Mouse (Mus musculus): ENCODE data around the gene Card9. TPM values are rescaled to one million over a fixed set of nuclear protein-coding genes. Genes with fewer than 3 reads are reported as not detected.

Gene Card9
- polyA plus RNA-seq, 1 experiment from 2014 or later, result 0.51 TPM

DNA sequence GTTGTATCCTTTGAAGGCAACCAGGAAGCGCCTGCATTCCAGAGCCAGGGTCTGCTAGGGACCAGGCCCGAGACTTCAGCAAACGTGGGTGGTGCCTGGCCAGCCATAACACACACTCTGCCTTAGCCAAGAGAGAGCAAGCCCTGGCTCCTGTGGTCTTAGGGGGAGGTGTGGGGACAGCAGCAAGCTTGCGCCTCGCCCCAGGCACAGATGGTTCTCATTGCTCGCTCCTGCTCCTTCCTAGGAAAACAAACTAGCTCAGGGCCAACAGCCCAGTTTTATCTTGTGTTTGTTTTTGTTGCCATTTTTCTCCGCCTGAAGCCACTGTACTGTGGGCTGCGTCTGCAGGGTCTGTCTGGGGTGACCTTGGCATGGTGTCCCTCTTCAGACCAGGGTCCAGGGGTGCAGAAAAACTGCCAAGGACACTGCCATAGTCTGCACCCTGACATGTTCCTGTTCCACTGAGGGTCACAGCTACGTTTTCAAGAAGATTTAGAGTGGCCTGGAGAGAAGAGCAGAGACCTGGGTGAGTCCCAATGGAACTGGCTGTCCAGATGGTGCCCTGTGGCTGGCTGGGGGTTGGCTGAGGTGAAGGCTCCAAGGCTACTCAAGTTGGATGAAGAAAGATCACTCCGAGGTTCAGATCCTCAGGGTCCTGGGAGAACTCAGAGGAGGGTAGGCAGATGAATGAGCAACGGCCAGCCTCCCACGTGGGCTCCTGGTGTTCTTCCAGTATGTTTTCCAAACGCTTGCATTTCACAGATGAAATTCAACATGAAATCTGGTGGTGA, 46.2 kb downstream of the Card9 start:
- 33% methylated on average over 13 of the region's 13 CpGs for WGBS
- Histone ChIP-seq H3K27me3 (ENCODE audit: control insufficient read depth, insufficient read depth, low read length) (no peaks in the 10 kb centered on the region), H3K4me1 (ENCODE audit: control insufficient read depth, insufficient read depth, low read length) (peaks cover 34% of the 10 kb centered on the region), H3K9me3 (ENCODE audit: control insufficient read depth, low read depth, low read length) (no peaks in the 10 kb centered on the region), H3K9ac (replicated peaks; ENCODE audit: low read depth, low read length) (peak overlapping the region; percentile 95; the same call in 1 of the 2 replicates), H3K4me2 (replicated peaks; ENCODE audit: low read depth, low read length) (peak overlapping the region; percentile 84), H3K4me3 (ENCODE audit: low read depth, low read length) (peak overlapping the region; percentile 90; the same call in 1 of the 2 replicates), H3K27ac (ENCODE audit: low read length) (peak overlapping the region; percentile 96), H3K36me3 (ENCODE audit: control insufficient read depth, insufficient read depth, low read length) (no peaks in the 10 kb centered on the region)
- no peak for ATAC-seq (ENCODE audit: insufficient number of reproducible peaks, insufficient read depth, low FRiP score, low read depth)

DNA sequence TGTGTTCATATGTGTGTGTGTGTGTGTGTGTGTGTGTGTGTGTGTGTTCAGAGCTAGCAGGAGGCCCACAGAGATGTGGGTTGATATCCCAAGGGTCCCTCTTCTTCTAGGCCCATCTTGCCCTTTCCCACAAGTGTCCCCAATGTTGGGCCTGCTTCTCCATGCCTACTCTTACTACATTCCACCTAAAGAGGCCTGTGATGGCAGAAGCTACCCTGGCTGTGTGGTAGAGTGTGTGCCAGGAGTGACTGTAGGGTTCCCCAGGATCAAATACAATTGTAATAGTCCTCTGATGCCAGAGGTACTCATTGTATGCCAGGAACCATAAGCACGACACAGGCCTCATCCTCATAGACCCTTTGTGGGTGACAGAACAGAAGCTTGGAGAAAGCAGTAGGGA, 47.3 kb downstream of the Card9 start:
- Histone ChIP-seq H3K9me3 (ENCODE audit: control insufficient read depth, low read depth, low read length) (no peaks in the 10 kb centered on the region), H3K36me3 (ENCODE audit: control insufficient read depth, insufficient read depth, low read length) (no peaks in the 10 kb centered on the region), H3K27ac (ENCODE audit: low read length) (no peak overlapping the region; the same call in 1 of the 2 replicates), H3K4me1 (ENCODE audit: control insufficient read depth, insufficient read depth, low read length) (peaks cover 39% of the 10 kb centered on the region), H3K4me2 (replicated peaks; ENCODE audit: low read depth, low read length) (no peak overlapping the region), H3K4me3 (ENCODE audit: low read depth, low read length) (no peak overlapping the region), H3K9ac (replicated peaks; ENCODE audit: low read depth, low read length) (no peak overlapping the region), H3K27me3 (ENCODE audit: control insufficient read depth, insufficient read depth, low read length) (no peaks in the 10 kb centered on the region)
- 95% methylated on average over 1 of the region's 1 CpGs for WGBS
- no peak for ATAC-seq (ENCODE audit: insufficient number of reproducible peaks, insufficient read depth, low FRiP score, low read depth)

- peaks cover 36% of the 10 kb centered on the region for H3K4me1 ChIP-seq (ENCODE audit: control insufficient read depth, insufficient read depth, low read length)
- no peak overlapping the region for H3K4me2 ChIP-seq (replicated peaks; ENCODE audit: low read depth, low read length)
- no peaks in the 10 kb centered on the region for H3K36me3 ChIP-seq (ENCODE audit: control insufficient read depth, insufficient read depth, low read length)
- ATAC-seq (ENCODE audit: insufficient number of reproducible peaks, insufficient read depth, low FRiP score, low read depth), result no peak
- no peak overlapping the region for H3K9ac ChIP-seq (replicated peaks; ENCODE audit: low read depth, low read length)
- no peak overlapping the region for H3K27ac ChIP-seq (ENCODE audit: low read length)
- H3K4me3 ChIP-seq (ENCODE audit: low read depth, low read length), result no peak overlapping the region
- no peaks in the 10 kb centered on the region for H3K27me3 ChIP-seq (ENCODE audit: control insufficient read depth, insufficient read depth, low read length)
- H3K9me3 ChIP-seq (ENCODE audit: control insufficient read depth, low read depth, low read length), result no peaks in the 10 kb centered on the region
- WGBS, result 63% methylated on average over 2 of the region's 2 CpGs
These were observed 47.9 kb downstream of the Card9 start for GRCm38 (mm10) chr2:26312812-26313211.

DNA sequence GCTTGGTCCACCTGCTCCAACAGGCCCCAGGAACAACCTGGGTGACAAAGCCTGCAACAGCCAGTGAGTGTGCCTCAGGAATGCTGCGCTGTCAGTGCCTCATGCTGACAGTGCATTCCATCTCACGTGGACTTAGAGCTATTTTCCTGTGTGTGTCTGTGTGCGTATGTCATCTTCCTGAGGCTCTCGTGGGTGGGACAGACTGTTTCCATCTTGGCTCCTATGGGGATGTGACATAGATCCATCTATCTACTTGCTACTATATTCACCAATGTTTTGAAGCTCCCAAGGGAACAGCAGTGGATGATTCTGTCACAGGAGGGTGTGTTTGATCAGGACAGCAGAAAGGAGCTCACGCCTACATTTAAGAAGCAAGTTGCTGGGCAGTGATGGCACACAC, 48.8 kb downstream of the Card9 start:
- Histone ChIP-seq H3K9ac (replicated peaks; ENCODE audit: low read depth, low read length) (no peak overlapping the region), H3K27me3 (ENCODE audit: control insufficient read depth, insufficient read depth, low read length) (no peaks in the 10 kb centered on the region), H3K9me3 (ENCODE audit: control insufficient read depth, low read depth, low read length) (no peaks in the 10 kb centered on the region), H3K36me3 (ENCODE audit: control insufficient read depth, insufficient read depth, low read length) (no peaks in the 10 kb centered on the region), H3K4me3 (ENCODE audit: low read depth, low read length) (no peak overlapping the region), H3K27ac (ENCODE audit: low read length) (no peak overlapping the region), H3K4me1 (ENCODE audit: control insufficient read depth, insufficient read depth, low read length) (peaks cover 27% of the 10 kb centered on the region), H3K4me2 (replicated peaks; ENCODE audit: low read depth, low read length) (no peak overlapping the region)
- no peak for ATAC-seq (ENCODE audit: insufficient number of reproducible peaks, insufficient read depth, low FRiP score, low read depth)
- 60% methylated on average over 5 of the region's 5 CpGs for WGBS

DNA sequence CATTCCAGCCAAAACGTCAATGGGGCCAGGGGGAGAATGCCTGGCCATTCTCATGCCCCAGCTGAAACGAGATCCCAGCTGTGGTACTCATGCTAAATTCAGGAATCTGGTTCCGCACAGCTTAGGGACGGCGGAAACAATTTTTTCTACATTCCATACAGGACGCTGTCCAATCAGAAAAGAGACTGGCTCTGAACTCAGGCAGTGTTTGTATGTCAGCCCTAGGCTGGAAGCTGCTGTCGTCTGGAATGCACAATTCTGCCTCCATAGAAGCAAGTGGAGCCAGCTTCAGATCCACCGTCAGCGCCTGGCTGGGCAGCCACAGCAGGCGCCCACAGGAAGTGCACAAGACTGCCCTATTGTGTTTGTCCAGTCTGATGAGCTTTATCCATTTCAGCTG, 51.0 kb downstream of the Card9 start:
- Histone ChIP-seq H3K4me1 (ENCODE audit: control insufficient read depth, insufficient read depth, low read length) (peaks cover 15% of the 10 kb centered on the region; the same call in 1 of the 2 replicates), H3K4me3 (ENCODE audit: low read depth, low read length) (no peak overlapping the region), H3K9me3 (ENCODE audit: control insufficient read depth, low read depth, low read length) (no peaks in the 10 kb centered on the region), H3K4me2 (replicated peaks; ENCODE audit: low read depth, low read length) (peak overlapping the region; percentile 4; the same call in 1 of the 2 replicates), H3K27ac (ENCODE audit: low read length) (peak overlapping the region; percentile 87), H3K27me3 (ENCODE audit: control insufficient read depth, insufficient read depth, low read length) (no peaks in the 10 kb centered on the region), H3K36me3 (ENCODE audit: control insufficient read depth, insufficient read depth, low read length) (no peaks in the 10 kb centered on the region), H3K9ac (replicated peaks; ENCODE audit: low read depth, low read length) (no peak overlapping the region)
- peak; percentile 80 for ATAC-seq (ENCODE audit: insufficient number of reproducible peaks, insufficient read depth, low FRiP score, low read depth)
- WGBS, result 8% methylated on average over 10 of the region's 10 CpGs

- H3K4me3 ChIP-seq (ENCODE audit: low read depth, low read length), result no peak overlapping the region
- H3K27me3 ChIP-seq (ENCODE audit: control insufficient read depth, insufficient read depth, low read length), result no peaks in the 10 kb centered on the region
- H3K4me2 ChIP-seq (replicated peaks; ENCODE audit: low read depth, low read length), result no peak overlapping the region
- H3K9ac ChIP-seq (replicated peaks; ENCODE audit: low read depth, low read length), result no peak overlapping the region
- H3K36me3 ChIP-seq (ENCODE audit: control insufficient read depth, insufficient read depth, low read length), result no peaks in the 10 kb centered on the region
- WGBS, result 92% methylated on average over 3 of the region's 3 CpGs
- no peak for ATAC-seq (ENCODE audit: insufficient number of reproducible peaks, insufficient read depth, low FRiP score, low read depth)
- H3K9me3 ChIP-seq (ENCODE audit: control insufficient read depth, low read depth, low read length), result no peaks in the 10 kb centered on the region
- H3K27ac ChIP-seq (ENCODE audit: low read length), result no peak overlapping the region
- peaks cover 6% of the 10 kb centered on the region; the same call in 1 of the 2 replicates for H3K4me1 ChIP-seq (ENCODE audit: control insufficient read depth, insufficient read depth, low read length)
These were observed 54.0 kb downstream of the Card9 start for GRCm38 (mm10) chr2:26306702-26307101.

DNA sequence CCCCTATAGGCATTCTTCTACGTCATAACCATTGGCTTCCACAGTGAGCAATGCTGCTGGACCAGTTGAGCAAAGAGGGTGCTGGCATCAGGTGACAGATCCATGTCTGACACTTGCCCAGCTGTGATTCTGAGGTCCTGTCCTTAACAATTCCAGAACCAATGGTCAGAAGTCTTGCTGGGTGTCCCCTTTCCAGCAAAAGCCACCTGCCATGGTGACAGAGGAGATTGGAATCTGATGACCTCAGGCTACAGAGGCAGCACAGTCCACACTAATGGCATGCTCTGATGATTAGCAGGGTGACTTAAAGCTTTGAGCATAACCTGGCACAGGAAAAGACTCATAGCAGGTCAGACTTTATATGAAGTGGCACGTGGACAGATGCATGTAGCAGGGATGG, 55.2 kb downstream of the Card9 start:
- 68% methylated on average over 2 of the region's 2 CpGs for WGBS
- Histone ChIP-seq H3K27me3 (ENCODE audit: control insufficient read depth, insufficient read depth, low read length) (no peaks in the 10 kb centered on the region), H3K4me1 (ENCODE audit: control insufficient read depth, insufficient read depth, low read length) (peaks cover 6% of the 10 kb centered on the region; the same call in 1 of the 2 replicates), H3K9ac (replicated peaks; ENCODE audit: low read depth, low read length) (no peak overlapping the region), H3K27ac (ENCODE audit: low read length) (no peak overlapping the region), H3K9me3 (ENCODE audit: control insufficient read depth, low read depth, low read length) (no peaks in the 10 kb centered on the region), H3K4me3 (ENCODE audit: low read depth, low read length) (no peak overlapping the region), H3K36me3 (ENCODE audit: control insufficient read depth, insufficient read depth, low read length) (no peaks in the 10 kb centered on the region), H3K4me2 (replicated peaks; ENCODE audit: low read depth, low read length) (no peak overlapping the region)
- ATAC-seq (ENCODE audit: insufficient number of reproducible peaks, insufficient read depth, low FRiP score, low read depth), result no peak

GRCm38 (mm10) chr2:26304711-26305110, 56.0 kb downstream of the Card9 start:
- no peak overlapping the region for H3K27ac ChIP-seq (ENCODE audit: low read length)
- H3K36me3 ChIP-seq (ENCODE audit: control insufficient read depth, insufficient read depth, low read length), result no peaks in the 10 kb centered on the region
- H3K9me3 ChIP-seq (ENCODE audit: control insufficient read depth, low read depth, low read length), result no peaks in the 10 kb centered on the region
- H3K4me3 ChIP-seq (ENCODE audit: low read depth, low read length), result no peak overlapping the region
- H3K9ac ChIP-seq (replicated peaks; ENCODE audit: low read depth, low read length), result no peak overlapping the region
- peaks cover 10% of the 10 kb centered on the region; the same call in 1 of the 2 replicates for H3K4me1 ChIP-seq (ENCODE audit: control insufficient read depth, insufficient read depth, low read length)
- no peaks in the 10 kb centered on the region for H3K27me3 ChIP-seq (ENCODE audit: control insufficient read depth, insufficient read depth, low read length)
- H3K4me2 ChIP-seq (replicated peaks; ENCODE audit: low read depth, low read length), result no peak overlapping the region
- 38% methylated on average over 1 of the region's 1 CpGs for WGBS
- ATAC-seq (ENCODE audit: insufficient number of reproducible peaks, insufficient read depth, low FRiP score, low read depth), result no peak

Measured in stomach, embryonic 14.5 days (tissue).